ENCODE assay signal across 8 mouse cellular contexts in genomic region chr5:29378298-29379036, GRCm38 (mm10). TPM values are rescaled to one million over a fixed set of nuclear protein-coding genes. Genes with fewer than 3 reads are reported as not detected.
DNase-seq lines count a peak whose midpoint lies in the region; ATAC-seq lines count a peak whose summit lies in the region.

Gene Lmbr1, minus strand, starts transcription at chr5:29378390.

- ATAC-seq in inflammation-experienced regulatory T-cells, adult 6 months: peak; percentile 89

- 0 out of 2 replicates have a peak, but pooled peaks cover 4% of the 10 kb centered on the region for H3K9me3 ChIP-seq in megakaryocyte, embryonic 14.5 days

- peaks cover 13% of the 10 kb centered on the region for H3K27me3 ChIP-seq in megakaryocyte, embryonic 14.5 days (replicated peaks)

- peak; percentile 97 for DNase-seq in adrenal gland, adult 2 months
- peak; percentile 96 for DNase-seq in embryo, embryonic 11 days
- DNase-seq in gastrocnemius, postnatal 14 days: peak; percentile 93
- DNase-seq in left cerebral cortex, adult 9 months (ENCODE audit: low spot score in 2 of 2): peak; percentile 67 to 93
- DNase-seq in right cerebral cortex, adult 2 months (ENCODE audit: low spot score in 2 of 2): peak; percentile 92 to 95
- peak; percentile 83 for DNase-seq in urinary bladder, postnatal 10 days (ENCODE audit: low spot score)

- intact Hi-C loops in gastrocnemius, postnatal 14 days (cut with DNase I; ENCODE audit: low total_unique reads): no loop called here

- H3K36me3 ChIP-seq in megakaryocyte, embryonic 14.5 days (replicated peaks; ENCODE audit: low read length): no peaks in the 10 kb centered on the region

- H3K4me1 ChIP-seq in megakaryocyte, embryonic 14.5 days: peaks cover 19% of the 10 kb centered on the region

- peak within 1 kb of the TSS; percentile 98 for H3K4me3 ChIP-seq in megakaryocyte, embryonic 14.5 days (replicated peaks)

RNA-seq across cellular contexts. Expression of gene Lmbr1, which starts in this region (rescaled TPM):
- 10 to 100 TPM; 10.2 to 12.0 TPM for total RNA-seq in adrenal gland, adult 2 months (2021)
- polyA plus RNA-seq in adrenal gland, adult 2 months (2012; rRNA removed): 2.3 and 3.2 TPM in 2 replicates
- 1 to 10 TPM; 8.8 to 9.1 TPM for total RNA-seq in gastrocnemius, postnatal 14 days (2021)
- polyA plus RNA-seq in inflammation-experienced regulatory T-cells, adult 6 months (2017; shearing (Covaris generic)): 1 to 10 TPM in 1 of 3 experiments, under 1 TPM in 2; 0.50 to 1.5 (median 0.85) TPM
- polyA plus RNA-seq in megakaryocyte, embryonic 14.5 days (2012; ENCODE audit: insufficient read depth, low replicate concordance): 0.41 TPM in 1 of 2 replicates, not detected in the other

Comparison
In these comparisons a context has a peak if more than half of its experiments do, and no peak if none do; other contexts are left out.
1. Peak in every context shown above with its lines: DNase-seq, ATAC-seq and H3K4me3 ChIP-seq.